17 mouse cellular contexts compared by ENCODE assay signal in genomic region chr9:70669197-70669596, GRCm38 (mm10). TPM values are rescaled to one million over a fixed set of nuclear protein-coding genes. Genes with fewer than 3 reads are reported as not detected.
A peak's percentile ranks its signal among the peaks of the same experiment; 100 is the strongest.
DNase-seq lines count a peak whose midpoint lies in the region; ATAC-seq and TF ChIP-seq lines count a peak whose summit lies in the region.
"Had no signal": no experiment of that assay in that cellular context is flagged by ENCODE, and none has a peak within 500 bp of the region (broad histone marks: within the 10 kb centered on the region; RNA-seq: fewer than 3 reads in every experiment).

No protein-coding gene starts in this region.

- no peaks in the 10 kb centered on the region for H3K36me3 ChIP-seq in heart, embryonic 13.5 days
- no peaks in the 10 kb centered on the region; the same call in 1 of the 2 replicates for H3K36me3 ChIP-seq in liver, embryonic 13.5 days
- no peaks in the 10 kb centered on the region for H3K36me3 ChIP-seq in neural tube, embryonic 15.5 days
- H3K36me3 ChIP-seq: embryonic facial prominence, embryonic 10.5 days; heart, embryonic 15.5 days; hindbrain, embryonic 13.5 days; lung, embryonic 15.5 days; midbrain, embryonic 15.5 days had no signal

- no peak overlapping the region for H3K4me2 ChIP-seq in heart, embryonic 13.5 days
- peak overlapping the region; percentile 44 for H3K4me2 ChIP-seq in liver, embryonic 13.5 days
- H3K4me2 ChIP-seq in neural tube, embryonic 15.5 days = no peak overlapping the region
- H3K4me2 ChIP-seq: heart, embryonic 15.5 days; hindbrain, embryonic 13.5 days; lung, embryonic 15.5 days; midbrain, embryonic 15.5 days had no signal

- no peaks in the 10 kb centered on the region for H3K27me3 ChIP-seq in heart, embryonic 13.5 days (replicated peaks)
- H3K27me3 ChIP-seq in liver, embryonic 13.5 days = no peaks in the 10 kb centered on the region
- no peaks in the 10 kb centered on the region for H3K27me3 ChIP-seq in neural tube, embryonic 15.5 days (replicated peaks)
- H3K27me3 ChIP-seq: heart, embryonic 15.5 days; hindbrain, embryonic 13.5 days; lung, embryonic 15.5 days; midbrain, embryonic 15.5 days had no signal

- no peak overlapping the region for H3K9ac ChIP-seq in heart, embryonic 13.5 days
- peak overlapping the region; percentile 61; the same call in 1 of the 2 replicates for H3K9ac ChIP-seq in liver, embryonic 13.5 days
- H3K9ac ChIP-seq in neural tube, embryonic 15.5 days (replicated peaks) = no peak overlapping the region
- H3K9ac ChIP-seq: heart, embryonic 15.5 days; hindbrain, embryonic 13.5 days; lung, embryonic 15.5 days; midbrain, embryonic 15.5 days had no signal

- intact Hi-C loops in left cerebral cortex, adult 2 months (cut with DNase I) = no loop called here

- 0 out of 2 replicates have a peak, but pooled peaks have one; percentile 25 for ATAC-seq in heart, embryonic 13.5 days (ENCODE audit: extremely low read depth, insufficient number of reproducible peaks, low FRiP score, low TSS enrichment)
- ATAC-seq in liver, embryonic 13.5 days (ENCODE audit: low read depth) = peak; percentile 90
- ATAC-seq in neural tube, embryonic 15.5 days (ENCODE audit: low FRiP score) = no peak
- ATAC-seq: midbrain, embryonic 15.5 days had no signal

- WGBS in heart, embryonic 13.5 days = 49% methylated on average over 2 of the region's 2 CpGs
- WGBS in liver, embryonic 13.5 days (ENCODE audit: insufficient replicate concordance) = 10% methylated on average over 2 of the region's 2 CpGs
- WGBS in neural tube, embryonic 15.5 days = 67% methylated on average over 2 of the region's 2 CpGs

- H3K4me3 ChIP-seq in heart, embryonic 13.5 days = no peak overlapping the region
- H3K4me3 ChIP-seq in liver, embryonic 13.5 days (replicated peaks) = 0 out of 2 replicates have a peak overlapping the region, but pooled peaks have one; percentile 4
- no peak overlapping the region for H3K4me3 ChIP-seq in left cerebral cortex, adult 2 months
- no peak overlapping the region for H3K4me3 ChIP-seq in neural tube, embryonic 15.5 days (replicated peaks)
- H3K4me3 ChIP-seq: embryonic facial prominence, embryonic 10.5 days; heart, embryonic 15.5 days; hindbrain, embryonic 13.5 days; lung, embryonic 15.5 days; midbrain, embryonic 15.5 days had no signal

- H3K9me3 ChIP-seq in heart, embryonic 13.5 days = peaks cover 3% of the 10 kb centered on the region; the same call in 1 of the 2 replicates
- no peaks in the 10 kb centered on the region for H3K9me3 ChIP-seq in liver, embryonic 13.5 days (replicated peaks)
- H3K9me3 ChIP-seq in neural tube, embryonic 15.5 days (replicated peaks) = no peaks in the 10 kb centered on the region
- H3K9me3 ChIP-seq: heart, embryonic 15.5 days; hindbrain, embryonic 13.5 days; lung, embryonic 15.5 days; midbrain, embryonic 15.5 days had no signal

- TF ChIP-seq CTCF in left cerebral cortex, adult 2 months (IDR thresholded peaks at IDR 0.05) = no peak

- no peak for DNase-seq in heart, adult 8-10 months (ENCODE audit: low spot score)
- peak; percentile 92 for DNase-seq in c-Kit-positive CD71-positive TER-119-positive erythroid progenitor cells, embryonic 14.5 days (ENCODE audit: low spot score)
- DNase-seq in liver, embryonic 13.5 days = peak; percentile 87
- DNase-seq in spleen, postnatal 4 days (ENCODE audit: low spot score in 2 of 2) = peak; percentile 68 to 70
- no peak for DNase-seq in left cerebral cortex, adult 2 months (ENCODE audit: extremely low spot score in 1 of 2, low spot score in 2 of 2)
- DNase-seq: cerebellum, adult 9-10 months; gastrocnemius, postnatal 10 days; kidney, adult 11 months; kidney, postnatal 36 days; thymus, postnatal 4 days had no signal

- H3K27ac ChIP-seq in heart, embryonic 13.5 days (replicated peaks) = no peak overlapping the region
- H3K27ac ChIP-seq in liver, embryonic 13.5 days = peak overlapping the region; percentile 96
- H3K27ac ChIP-seq in left cerebral cortex, adult 2 months = no peak overlapping the region
- no peak overlapping the region for H3K27ac ChIP-seq in neural tube, embryonic 15.5 days (replicated peaks)
- H3K27ac ChIP-seq: embryonic facial prominence, embryonic 10.5 days; heart, embryonic 15.5 days; hindbrain, embryonic 13.5 days; lung, embryonic 15.5 days; midbrain, embryonic 15.5 days had no signal

- peaks cover 19% of the 10 kb centered on the region for H3K4me1 ChIP-seq in heart, embryonic 13.5 days
- H3K4me1 ChIP-seq in liver, embryonic 13.5 days (replicated peaks) = peaks cover 72% of the 10 kb centered on the region
- no peaks in the 10 kb centered on the region for H3K4me1 ChIP-seq in neural tube, embryonic 15.5 days
- H3K4me1 ChIP-seq: hindbrain, embryonic 13.5 days; midbrain, embryonic 15.5 days had no signal

RNA-seq across cellular contexts. Expression of gene Adam10, which starts 9.6 kb away (rescaled TPM):
- 64.0 and 70.4 TPM in 2 replicates for polyA plus RNA-seq in heart, embryonic 13.5 days (2015; fragmentation: Nextera tagmentation; extraction: Ambion mirVana)
- 10 to 100 TPM; 33.3 to 40.0 (median 36.2) TPM for total RNA-seq in heart, adult 8-10 months (2022)
- polyA plus RNA-seq in liver, embryonic 13.5 days (2015; fragmentation: Nextera tagmentation; extraction: Ambion mirVana) = 73.6 and 91.4 TPM in 2 replicates
- total RNA-seq in left cerebral cortex, adult 2 months (2021) = 10 to 100 TPM; 67.3 to 70.3 TPM
- 53.1 and 59.5 TPM in 2 replicates for polyA plus RNA-seq in neural tube, embryonic 15.5 days (2015; fragmentation: Nextera tagmentation; extraction: Ambion mirVana)

RNA-seq across cellular contexts. Expression of gene Mindy2, which starts 12.2 kb away (rescaled TPM):
- polyA plus RNA-seq in heart, embryonic 13.5 days (2015; fragmentation: Nextera tagmentation; extraction: Ambion mirVana) = 9.7 and 9.9 TPM in 2 replicates
- 10 to 100 TPM; 32.6 to 36.5 (median 33.9) TPM for total RNA-seq in heart, adult 8-10 months (2022)
- 12.7 and 15.4 TPM in 2 replicates for polyA plus RNA-seq in liver, embryonic 13.5 days (2015; fragmentation: Nextera tagmentation; extraction: Ambion mirVana)
- total RNA-seq in left cerebral cortex, adult 2 months (2021) = 10 to 100 TPM; 38.2 to 40.5 TPM
- 19.3 and 22.3 TPM in 2 replicates for polyA plus RNA-seq in neural tube, embryonic 15.5 days (2015; fragmentation: Nextera tagmentation; extraction: Ambion mirVana)

RNA-seq across cellular contexts. Expression of gene Gm10642, which starts 13.1 kb away (rescaled TPM):
- polyA plus RNA-seq in heart, embryonic 13.5 days (2015; fragmentation: Nextera tagmentation; extraction: Ambion mirVana) = 0.15 and 0.31 TPM in 2 replicates
- under 1 TPM in 3 of 4 experiments, not detected in 1; 0.27 to 0.62 (median 0.38) TPM for total RNA-seq in heart, adult 8-10 months (2022)
- 0.71 and 1.0 TPM in 2 replicates for polyA plus RNA-seq in liver, embryonic 13.5 days (2015; fragmentation: Nextera tagmentation; extraction: Ambion mirVana)
- 1 to 10 TPM; 1.5 to 1.6 TPM for total RNA-seq in left cerebral cortex, adult 2 months (2021)
- 0.42 and 0.74 TPM in 2 replicates for polyA plus RNA-seq in neural tube, embryonic 15.5 days (2015; fragmentation: Nextera tagmentation; extraction: Ambion mirVana)

Comparison
In these comparisons a context has a peak if more than half of its experiments do, and no peak if none do; other contexts are left out.
1. DNase-seq: peak in c-Kit-positive CD71-positive TER-119-positive erythroid progenitor cells, embryonic 14.5 days (single experiment), liver, embryonic 13.5 days (single experiment) and spleen, postnatal 4 days (2 of 2); none in heart, adult 8-10 months (single experiment) and left cerebral cortex, adult 2 months (0 of 2).